Mouse (Mus musculus): Measurements from ENCODE around the gene Por.

Gene Por

DNA sequence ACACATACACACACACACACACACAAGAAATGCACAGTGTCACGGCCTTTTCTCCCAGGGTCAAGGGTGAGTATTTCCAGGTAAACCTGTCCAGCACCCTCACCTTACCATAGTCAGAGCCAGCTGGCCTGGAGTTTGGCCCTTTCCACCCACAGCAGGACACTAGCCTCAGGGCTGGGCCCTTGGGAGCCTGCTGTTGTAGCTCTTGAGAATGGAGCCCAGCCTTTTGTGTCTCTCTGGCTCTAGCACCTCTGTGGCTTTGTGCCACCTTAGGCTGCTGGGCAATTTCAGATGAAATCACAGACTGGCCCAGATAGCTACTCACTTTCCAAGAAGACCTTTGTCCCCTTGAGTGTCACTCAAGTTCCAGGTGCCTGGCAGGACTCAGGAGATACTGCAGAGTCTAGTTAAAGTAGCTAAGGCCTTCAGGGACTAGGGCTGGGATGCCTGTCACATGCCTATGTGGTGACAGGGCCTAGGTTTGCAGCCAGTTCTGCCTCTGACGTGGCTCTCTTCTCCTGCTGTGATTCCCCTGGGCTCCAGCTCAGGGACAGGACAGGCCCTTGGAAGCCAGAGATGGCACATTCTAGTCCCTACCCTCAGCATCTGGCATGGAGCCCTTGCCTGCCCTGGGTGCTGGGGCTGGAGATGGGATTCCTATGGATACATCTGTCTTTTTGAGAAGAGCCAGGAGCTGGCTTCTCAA, 57.0 kb downstream of the Por start:
- DNase-seq (ENCODE audit: low read depth, low spot score), result peak; percentile 52

DNA sequence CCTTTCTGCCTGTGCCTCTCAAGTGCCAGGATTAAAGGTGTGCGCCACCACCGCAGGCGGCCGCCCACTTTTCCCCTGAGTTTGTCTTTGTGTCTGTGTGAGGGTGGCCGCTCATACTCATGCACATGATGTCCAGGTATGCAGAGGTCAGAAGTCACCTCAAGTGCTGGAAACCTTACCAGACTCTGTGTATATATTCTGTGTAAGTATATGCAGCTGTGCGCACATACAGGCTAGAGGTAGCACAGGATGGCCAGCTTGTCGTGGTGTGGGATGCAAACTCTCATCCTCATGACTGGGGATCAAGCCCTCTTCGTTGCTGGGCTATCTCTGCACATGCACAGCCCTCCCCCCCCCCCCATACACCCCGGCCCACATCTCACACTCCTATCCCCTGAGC, 58.0 kb downstream of the Por start:
- no peak for DNase-seq (ENCODE audit: low read depth, low spot score)

DNA sequence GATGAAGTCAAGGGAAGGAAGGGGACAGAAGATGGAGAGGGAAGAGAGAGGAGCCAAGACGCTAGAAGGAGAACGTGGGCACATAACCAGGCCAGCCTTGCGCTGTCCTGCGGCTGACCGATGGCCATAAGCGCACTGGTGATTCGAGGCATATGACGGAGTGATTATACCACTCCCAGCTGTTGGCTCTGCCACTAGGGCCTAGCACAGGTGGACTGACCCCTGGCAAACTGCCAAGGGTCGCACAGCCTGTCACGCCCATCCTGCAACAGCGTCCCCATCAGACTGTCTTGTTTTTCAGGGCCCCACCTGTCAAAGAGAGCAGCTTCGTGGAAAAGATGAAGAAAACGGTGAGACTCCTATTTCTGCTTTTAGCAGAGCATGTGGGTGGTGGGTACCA, 58.5 kb downstream of the Por start:
- DNase-seq (ENCODE audit: low read depth, low spot score), result no peak

DNA sequence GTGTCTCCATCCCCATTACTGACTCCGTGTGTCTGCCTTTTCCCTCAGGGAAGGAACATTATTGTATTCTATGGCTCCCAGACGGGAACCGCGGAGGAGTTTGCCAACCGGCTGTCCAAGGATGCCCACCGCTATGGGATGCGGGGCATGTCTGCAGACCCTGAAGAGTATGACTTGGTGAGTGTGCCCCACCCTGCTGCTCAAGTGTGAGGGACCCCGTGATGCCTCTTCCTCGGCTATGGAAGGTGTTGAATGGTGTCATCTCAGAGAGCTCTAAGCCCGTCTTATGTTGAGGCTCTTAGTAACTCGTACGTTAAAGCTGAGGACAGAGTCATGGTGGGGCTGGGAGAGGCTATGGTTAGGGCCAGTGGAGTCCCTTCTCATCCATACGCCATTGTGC, 59.5 kb downstream of the Por start:
- no peak for DNase-seq (ENCODE audit: low read depth, low spot score)

DNA sequence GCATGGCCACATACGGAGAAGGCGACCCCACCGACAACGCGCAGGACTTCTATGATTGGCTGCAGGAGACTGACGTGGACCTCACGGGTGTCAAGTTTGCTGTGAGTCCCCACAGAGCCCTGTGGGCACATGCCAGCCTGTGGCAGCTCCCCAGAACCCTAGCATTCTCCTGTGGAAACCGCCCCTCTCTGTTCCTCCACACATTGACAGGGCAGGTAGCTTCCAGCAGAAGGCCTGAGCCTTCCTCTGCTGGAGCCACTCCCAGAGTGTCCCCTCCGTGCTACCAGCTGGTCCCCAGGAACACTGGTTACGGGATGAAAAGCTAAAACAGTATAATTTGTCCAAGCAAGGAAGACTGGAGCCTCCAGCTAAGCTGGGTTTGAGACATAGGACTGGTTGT, 60.4 kb downstream of the Por start:
- no peak for DNase-seq (ENCODE audit: low read depth, low spot score)

DNA sequence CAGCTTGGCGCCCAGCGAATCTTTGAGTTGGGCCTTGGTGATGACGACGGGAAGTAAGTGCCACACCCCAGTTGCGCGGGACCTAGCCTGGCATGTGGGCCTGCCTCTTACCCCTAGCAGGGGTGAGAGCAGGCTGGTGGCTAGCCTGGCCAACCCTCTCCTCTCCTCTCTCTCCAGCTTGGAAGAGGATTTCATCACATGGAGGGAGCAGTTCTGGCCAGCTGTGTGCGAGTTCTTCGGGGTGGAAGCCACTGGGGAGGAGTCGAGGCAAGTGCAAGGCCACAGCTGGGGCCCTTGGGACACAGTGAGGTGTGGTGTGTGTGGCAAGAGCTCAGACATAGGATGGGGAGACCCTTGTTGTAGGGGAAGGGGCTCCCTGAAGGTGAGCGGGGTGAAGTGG, 61.1 kb downstream of the Por start:
- DNase-seq (ENCODE audit: low read depth, low spot score), result no peak

DNA sequence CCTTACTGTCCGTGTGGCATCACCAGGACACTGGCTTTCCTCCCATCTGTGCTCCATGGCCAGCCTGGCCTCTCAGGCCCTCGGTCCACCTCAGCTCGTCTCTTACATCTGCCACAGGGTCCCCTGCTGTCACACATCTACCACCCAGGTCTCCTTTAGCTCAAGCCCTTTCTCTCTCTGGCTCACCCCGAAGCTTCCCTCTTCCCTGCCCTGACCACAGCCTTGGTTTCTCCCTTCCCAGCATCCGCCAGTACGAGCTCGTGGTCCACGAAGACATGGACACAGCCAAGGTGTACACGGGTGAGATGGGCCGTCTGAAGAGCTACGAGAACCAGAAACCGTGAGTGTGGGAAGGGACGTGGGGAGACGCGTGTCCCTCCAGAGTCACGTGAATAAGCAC, 61.5 kb downstream of the Por start:
- DNase-seq (ENCODE audit: low read depth, low spot score), result no peak

DNA sequence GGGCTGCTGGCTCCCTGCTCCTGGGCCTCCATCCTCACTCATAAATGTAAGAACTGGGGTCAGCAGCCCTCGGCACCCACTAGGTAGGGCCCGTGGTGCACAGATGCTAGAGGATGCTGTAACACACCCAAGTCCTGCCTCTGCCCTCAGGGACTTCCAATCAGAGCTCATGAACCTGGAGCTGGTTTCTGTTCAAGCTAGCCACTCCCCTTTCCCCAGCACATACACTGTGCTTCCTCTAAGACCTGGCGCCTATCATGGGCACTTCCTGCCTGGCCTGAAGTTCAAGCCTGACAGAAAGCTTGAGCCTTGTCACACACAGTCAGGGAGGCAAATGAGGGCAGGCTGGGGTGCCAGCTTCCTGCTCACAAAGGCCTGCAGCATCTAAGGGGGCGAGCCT, 63.2 kb downstream of the Por start:
- no peak for DNase-seq (ENCODE audit: low read depth, low spot score)

DNA sequence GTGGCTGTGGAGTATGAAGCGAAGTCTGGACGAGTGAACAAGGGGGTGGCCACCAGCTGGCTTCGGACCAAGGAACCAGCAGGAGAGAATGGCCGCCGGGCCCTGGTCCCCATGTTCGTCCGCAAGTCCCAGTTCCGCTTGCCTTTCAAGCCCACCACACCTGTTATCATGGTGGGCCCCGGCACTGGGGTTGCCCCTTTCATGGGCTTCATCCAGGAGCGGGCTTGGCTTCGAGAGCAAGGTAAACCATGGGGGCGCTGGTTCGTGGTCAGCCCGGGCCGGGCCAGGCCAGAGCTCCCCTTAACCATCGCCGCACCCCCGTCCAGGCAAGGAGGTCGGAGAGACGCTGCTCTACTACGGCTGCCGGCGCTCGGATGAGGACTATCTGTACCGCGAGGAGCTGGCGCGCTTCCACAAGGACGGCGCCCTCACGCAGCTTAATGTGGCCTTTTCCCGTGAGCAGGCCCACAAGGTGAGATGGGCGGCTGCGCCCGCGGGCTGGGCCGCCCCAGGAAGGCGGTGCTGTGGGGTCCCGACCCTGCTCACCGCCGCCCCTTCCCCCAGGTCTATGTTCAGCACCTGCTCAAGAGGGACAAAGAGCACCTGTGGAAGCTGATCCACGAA, 64.3 kb downstream of the Por start:
- no peak for DNase-seq (ENCODE audit: low read depth, low spot score)

DNA sequence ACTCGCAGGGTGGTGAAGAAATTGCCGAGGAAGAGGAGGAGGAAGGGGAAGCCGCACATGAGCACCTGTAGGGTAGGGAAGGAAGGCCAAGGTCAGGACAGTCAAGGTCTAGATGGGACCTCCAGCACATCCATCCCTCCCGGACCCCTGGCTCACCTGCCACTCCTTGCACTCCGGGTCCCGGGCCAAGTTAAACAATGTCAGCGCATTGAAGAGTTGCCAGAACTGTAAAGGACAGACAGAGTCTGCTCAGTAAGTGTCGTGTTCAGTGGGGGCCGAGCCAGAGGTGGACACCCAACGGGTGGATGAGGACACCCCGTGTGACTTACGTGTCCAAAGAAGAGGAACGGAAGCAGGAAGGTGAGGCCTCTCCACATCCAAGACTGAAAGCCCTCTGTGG, 65.9 kb downstream of the Por start:
- no peak for DNase-seq (ENCODE audit: low read depth, low spot score)

DNA sequence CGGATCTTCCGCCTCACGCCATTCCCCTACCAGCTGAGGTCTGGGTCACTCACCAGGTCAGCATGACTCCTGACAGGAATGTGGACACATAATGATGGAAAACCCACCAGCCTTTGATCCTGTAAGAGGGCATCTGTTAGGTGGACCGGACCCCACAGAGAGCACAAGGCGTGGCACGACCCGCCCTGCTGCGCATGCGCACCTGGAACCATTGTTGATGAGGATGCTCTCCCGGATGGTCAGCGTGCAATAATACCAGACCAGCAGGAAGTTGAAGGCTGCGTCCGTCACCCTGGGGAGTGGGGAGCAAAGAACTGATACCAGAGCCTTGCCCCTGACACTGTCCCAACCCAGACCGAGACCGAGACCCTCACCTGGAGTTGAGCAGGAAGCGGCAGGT, 66.7 kb downstream of the Por start:
- no peak for DNase-seq (ENCODE audit: low read depth, low spot score)

DNA sequence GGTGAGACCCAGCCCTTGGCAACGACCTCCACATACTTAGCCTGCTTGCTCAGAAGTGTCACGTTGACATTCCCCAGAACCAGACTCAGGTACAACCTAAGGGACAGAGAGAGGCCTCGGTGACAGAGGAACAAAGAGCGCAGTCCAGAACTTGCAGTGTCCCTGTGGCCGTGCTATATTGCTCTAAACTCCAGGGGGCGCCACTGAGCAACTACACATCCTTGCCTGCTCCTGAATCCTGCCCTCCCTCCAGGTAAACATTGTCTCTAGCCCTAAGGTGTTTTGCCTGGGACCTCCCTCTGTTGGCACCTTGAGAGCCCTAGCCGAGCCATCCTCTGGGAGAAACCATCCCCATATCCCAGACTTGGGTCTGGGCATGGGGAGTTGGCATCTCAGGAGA, 67.3 kb downstream of the Por start:
- DNase-seq (ENCODE audit: low read depth, low spot score), result no peak

DNA sequence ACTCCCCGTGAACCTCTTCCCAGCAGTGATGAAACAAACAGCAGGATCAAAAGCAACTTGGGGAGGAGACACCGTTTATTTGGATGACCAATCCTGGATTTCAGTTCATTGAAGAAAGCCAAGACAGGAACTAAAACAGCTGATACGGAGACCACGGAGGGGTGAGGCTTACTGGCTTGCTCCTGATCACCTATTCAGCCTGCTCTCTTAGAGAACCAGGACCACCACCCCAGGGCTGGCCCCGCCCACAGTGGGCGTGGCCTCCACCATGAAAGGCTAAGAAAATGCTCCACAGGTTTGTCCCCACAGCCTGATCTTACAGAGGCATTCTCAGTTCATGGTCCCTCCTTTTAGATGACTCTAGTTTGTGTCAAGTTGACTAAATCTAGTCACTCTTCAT, 68.4 kb downstream of the Por start:
- DNase-seq (ENCODE audit: low read depth, low spot score), result no peak

DNA sequence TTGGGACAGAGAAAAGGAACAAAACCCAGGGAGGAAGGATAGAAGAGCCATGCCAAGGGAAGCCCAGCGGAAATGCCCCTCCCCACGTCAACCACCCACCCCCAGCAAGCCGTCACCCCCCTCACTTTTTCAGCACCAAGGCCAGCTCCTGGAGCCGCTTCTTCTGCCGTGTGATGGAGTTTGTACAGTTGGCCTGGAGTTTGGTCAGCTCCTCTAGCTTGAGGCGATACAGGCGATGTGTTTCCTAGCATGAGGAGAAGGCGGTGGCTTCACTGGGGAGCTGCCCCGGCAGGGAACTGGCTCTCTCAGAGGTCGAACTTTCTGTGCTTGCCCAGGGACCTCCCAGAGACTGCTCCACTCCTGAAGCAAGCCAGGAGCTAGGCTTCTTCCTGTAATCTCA, 72.3 kb downstream of the Por start:
- no peak for DNase-seq (ENCODE audit: low read depth, low spot score)

DNA sequence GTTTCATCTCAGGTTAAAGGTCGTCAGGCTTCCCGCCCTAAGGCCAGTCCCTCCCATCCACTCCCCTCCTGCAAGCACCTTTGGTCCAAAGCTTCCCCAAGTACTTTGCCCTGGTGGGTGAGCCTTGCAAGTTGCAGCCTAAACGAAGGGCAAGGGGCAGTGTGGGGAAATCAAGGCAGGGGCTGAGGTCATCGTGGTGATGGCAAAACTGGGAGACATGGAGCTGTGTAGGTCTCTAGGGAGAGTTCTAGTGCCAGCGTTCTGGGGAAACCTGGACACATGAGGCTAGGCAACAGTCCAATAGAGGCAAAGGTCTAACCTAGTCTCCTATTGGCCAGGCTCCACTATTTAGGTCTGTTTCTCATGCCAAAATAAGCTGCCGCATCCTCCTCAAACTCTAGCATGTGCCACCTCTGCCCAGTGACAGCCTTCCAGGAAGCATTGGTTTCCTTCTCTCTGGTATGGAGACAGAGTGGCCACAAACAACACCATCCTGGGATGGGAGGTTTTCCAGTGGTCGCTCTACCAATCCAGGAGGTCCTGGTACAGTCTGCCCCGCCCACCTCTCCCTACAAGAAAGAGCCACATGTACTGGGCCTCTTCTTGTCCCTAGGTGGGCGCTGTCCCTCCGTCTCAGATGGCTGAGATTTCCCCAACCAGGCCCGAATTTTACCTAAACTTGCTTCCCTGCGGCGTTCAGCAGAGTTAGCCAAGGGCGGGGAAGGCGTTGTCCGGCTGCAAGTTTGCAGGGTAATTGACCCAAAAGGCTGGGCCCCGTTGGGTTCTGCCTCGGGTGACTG, 73.3 kb downstream of the Por start:
- no peak for DNase-seq (ENCODE audit: low read depth, low spot score)

DNA sequence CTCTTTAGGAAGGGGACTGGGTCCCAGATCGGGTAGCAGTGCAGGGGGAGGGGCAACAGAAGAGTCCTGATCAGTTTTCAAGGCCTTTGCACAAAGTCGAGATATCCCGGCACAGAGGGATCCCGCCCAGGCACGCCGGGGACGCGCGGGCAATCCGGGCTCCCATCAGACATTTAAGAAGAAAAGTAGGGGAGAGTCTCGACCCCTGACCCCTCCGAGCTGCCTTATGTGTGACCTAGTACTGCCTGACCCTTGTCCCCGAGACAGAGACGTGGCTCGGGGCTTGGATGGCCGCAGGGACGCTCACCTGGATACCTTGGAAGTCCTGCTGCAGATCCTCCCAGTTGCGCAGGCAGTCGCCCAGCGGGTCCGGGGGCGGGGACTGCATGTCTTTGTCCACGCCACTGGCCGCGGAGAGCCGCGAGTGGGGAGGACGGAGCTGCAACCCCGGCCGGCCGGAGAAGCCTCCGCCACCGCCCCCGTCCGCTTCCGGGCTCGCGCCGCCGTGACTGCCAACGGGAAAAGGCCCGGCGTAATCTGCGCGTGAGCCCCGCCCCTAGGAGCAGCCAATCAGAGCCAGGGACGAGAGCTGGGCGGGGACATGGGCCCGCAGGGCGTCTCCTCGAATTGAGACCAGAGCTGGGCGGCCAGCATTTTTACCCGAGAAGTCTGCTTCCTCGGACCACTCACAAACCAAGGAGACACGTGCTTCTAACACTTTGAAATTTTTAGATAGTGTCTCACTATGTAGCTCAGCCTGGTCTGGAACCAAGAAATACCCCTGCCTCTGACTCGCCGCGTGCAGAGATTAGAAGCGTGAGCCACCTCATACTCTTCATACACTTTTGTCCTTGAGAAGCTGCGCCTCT, 74.1 kb downstream of the Por start, which contains the start of gene Tmem120a:
TSS of gene Tmem120a (minus strand) at position 708 of the 869 bp plus-strand sequence.
- peak; percentile 92 for DNase-seq (ENCODE audit: low read depth, low spot score)

DNA sequence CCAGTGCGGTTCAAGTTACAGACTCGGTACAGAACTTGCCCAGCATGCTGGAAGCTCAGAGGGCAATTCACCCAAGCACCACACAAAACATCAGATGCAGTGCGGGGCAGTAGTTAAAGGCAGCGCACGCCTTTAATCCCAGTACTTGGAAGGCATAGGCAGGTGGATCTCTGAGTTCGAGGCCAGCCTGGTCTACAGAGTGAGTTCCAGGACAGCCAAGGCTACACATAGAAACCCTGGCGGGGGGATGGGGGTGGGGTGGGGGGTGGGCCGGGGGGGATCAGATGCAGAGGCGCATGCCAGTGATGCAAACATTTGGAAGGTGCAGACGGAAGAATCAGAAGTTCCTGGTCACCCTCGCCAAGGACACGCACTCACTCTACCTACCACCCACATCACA, 74.9 kb downstream of the Por start:
- DNase-seq (ENCODE audit: low read depth, low spot score), result no peak

DNA sequence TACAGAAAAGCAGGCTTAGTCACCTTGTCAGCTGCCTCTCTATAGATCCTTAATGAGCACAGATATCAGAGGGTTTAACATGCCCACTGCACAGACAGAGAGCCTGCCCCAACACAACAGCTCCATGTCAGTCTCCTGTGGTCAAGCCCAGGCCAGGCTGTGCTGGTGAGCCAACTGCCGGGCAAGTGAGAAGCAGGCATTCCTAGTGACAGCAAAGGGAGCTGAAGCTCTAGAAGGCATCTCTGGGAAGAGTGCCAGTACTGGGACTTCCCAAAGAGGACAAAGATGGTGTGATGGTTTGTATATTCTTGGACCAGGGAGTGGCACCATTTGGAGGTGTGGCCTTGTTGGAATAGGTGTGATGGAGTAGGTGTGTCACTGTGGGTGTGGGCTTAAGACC, 81.2 kb downstream of the Por start:
- no peak for DNase-seq (ENCODE audit: low read depth, low spot score)

DNA sequence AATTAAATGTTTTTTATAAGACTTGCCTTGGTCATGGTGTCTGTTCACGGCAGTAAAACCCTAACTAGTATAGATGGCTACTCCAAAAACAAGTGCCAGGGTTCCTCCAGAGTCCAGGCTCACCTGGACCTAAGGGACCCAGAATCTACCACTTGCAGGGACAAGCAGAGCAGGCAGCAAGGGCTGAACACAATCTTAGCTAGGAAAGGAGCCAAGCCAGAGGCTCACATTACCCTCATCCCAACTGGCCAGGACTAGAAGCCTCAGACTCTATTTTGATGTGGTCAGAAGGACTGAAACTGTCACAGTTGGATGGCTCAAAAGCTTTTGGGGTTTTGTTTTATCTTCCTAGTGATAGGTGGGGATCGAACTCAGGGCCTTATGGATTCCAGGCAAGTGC, 81.8 kb downstream of the Por start:
- peak; percentile 43 for DNase-seq (ENCODE audit: low read depth, low spot score)

DNA sequence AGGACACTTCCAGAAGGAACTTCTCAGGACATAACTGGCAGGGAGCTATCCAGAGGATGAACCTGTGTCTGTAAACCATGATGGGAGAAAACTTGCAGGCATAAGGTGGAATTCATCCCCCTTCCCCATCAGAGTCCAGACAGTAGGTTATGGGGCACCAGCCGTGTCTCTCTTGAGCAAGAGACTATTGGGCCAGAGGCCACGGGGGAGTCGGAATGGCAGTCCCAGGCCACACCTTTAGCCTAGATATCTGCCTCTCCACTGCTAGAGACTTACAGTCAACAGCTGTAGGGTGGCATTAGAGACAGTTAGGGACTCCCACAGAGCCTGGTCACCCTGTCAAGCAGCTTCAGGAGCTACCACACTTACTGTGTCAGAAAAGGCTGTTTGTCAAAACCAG, 92.0 kb downstream of the Por start:
- DNase-seq (ENCODE audit: low read depth, low spot score), result no peak

DNA sequence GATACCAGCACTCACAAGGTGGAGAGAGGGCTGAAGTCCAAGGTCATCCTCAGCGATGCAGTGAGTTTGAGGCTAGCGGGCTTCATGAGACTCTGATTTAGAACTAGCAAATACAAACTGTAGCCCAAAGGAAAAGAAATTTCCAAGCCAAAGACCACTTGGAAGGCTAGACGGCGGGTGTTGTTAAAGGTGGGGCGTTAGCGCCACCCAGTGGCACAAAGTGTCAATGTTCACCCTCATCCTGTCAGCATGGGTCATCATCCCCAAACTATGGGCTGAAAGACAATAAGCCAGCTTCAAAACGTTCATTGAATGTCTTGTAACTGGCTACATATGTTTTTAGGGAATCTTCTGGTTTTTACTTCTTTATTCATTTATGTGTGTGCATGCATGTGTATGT, 93.7 kb downstream of the Por start:
- peak; percentile 48 for DNase-seq (ENCODE audit: low read depth, low spot score)

DNA sequence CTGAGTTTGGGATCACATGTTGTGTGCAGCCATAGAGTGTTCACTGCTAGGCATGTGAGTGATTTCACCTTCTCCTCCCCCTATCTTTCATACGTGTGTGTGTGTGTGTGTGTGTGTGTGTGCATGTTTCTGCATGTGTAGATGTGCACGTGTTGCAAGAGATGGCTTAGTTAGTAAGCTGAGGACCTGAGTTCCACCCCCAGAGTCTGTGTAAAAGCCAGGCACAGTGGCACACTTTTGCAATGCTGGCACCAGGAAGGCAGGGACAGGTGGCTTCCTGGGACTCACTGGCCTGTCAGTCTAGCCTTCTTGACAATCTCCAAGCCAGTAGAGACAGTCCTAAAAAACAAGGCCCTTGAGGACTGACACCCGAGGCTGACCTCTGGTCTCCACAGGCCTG, 95.1 kb downstream of the Por start:
- DNase-seq (ENCODE audit: low read depth, low spot score), result no peak

All from skeletal muscle tissue, adult 2 months (tissue).